Mouse (Mus musculus) C2C12 (cell line): Measurements from ENCODE around the gene Lcn3. TPM values are rescaled to one million over a fixed set of nuclear protein-coding genes. Genes with fewer than 3 reads are reported as not detected.

ENCODE experiments used
- H3K27me3 ChIP-seq: one replicate; pipeline ENCODE4 v1.6.1; 2011; ENCODE audit not compliant: control insufficient read depth, insufficient read depth, insufficient read length
- H3K36me3 ChIP-seq: one replicate; pipeline ENCODE4 v1.6.1; 2011; ENCODE audit not compliant: control insufficient read depth, insufficient read depth
- H3K4me3 ChIP-seq: one replicate; pipeline ENCODE4 v1.5.1; 2011; ENCODE audit warnings: mild to moderate bottlenecking, control low read depth; ENCODE audit not compliant: poor library complexity, insufficient read depth, severe bottlenecking
- H3K79me2 ChIP-seq: one replicate; pipeline ENCODE4 v1.6.1; 2011; ENCODE audit not compliant: control insufficient read depth, insufficient read depth
- H3K79me3 ChIP-seq: one replicate; pipeline ENCODE4 v1.6.1; 2011; ENCODE audit warnings: low read depth, control low read depth
- H3ac ChIP-seq: one replicate; pipeline ENCODE3; 2011; ENCODE audit warnings: low read depth; ENCODE audit not compliant: control insufficient read depth, insufficient read length
- CEBPB ChIP-seq: IDR thresholded peaks from one replicate; pipeline ENCODE4 v1.6.1; 2011; ENCODE audit warnings: low read depth, mild to moderate bottlenecking, control low read depth, moderate library complexity
- CTCF ChIP-seq: IDR thresholded peaks from one replicate; pipeline ENCODE4 v1.5.1; 2011; ENCODE audit not compliant: control insufficient read depth, insufficient read depth, insufficient read length
- FOSL1 ChIP-seq: IDR thresholded peaks from one replicate; pipeline ENCODE4 v1.8.0; 2011; ENCODE audit warnings: mild to moderate bottlenecking, low read length; ENCODE audit not compliant: poor library complexity, insufficient read depth, severe bottlenecking
- MAX ChIP-seq: IDR thresholded peaks from one replicate; pipeline ENCODE4 v1.6.1; 2011; ENCODE audit warnings: mild to moderate bottlenecking, control low read depth
- MYOD1 ChIP-seq: IDR thresholded peaks from one replicate; pipeline ENCODE4 v1.6.1; 2011; ENCODE audit warnings: low read depth; ENCODE audit not compliant: control insufficient read depth, insufficient read length
- MYOG ChIP-seq: IDR thresholded peaks from one replicate; pipeline ENCODE4 v1.6.1; 2011; ENCODE audit not compliant: control insufficient read depth, insufficient read length; ENCODE audit errors: extremely low read depth
- USF1 ChIP-seq: IDR thresholded peaks from one replicate; pipeline ENCODE4 v1.6.1; 2011; ENCODE audit warnings: low read depth, mild to moderate bottlenecking, control low read depth, moderate library complexity
- polyA plus RNA-seq: library from polyadenylated mRNA; unstranded; fragments of >200 nt; fragmentation: generic; extraction: Trizol; gene quantifications from one replicate; pipeline ENCODE4 v1.2.1, GENCODE M21; 2012; ENCODE audit warnings: missing spikeins

The Lcn3 gene
- polyA plus RNA-seq, 1 experiment: not detected

GRCm38 (mm10) chr2:25758064-25758625 is 7.2 kb upstream of the Lcn3 start:
- Histone ChIP-seq H3K36me3 (no peaks in the 10 kb centered on the region), H3ac (no peak overlapping the region), H3K79me2 (no peaks in the 10 kb centered on the region), H3K4me3 (no peak overlapping the region), H3K27me3 (peaks cover 12% of the 10 kb centered on the region), H3K79me3 (no peaks in the 10 kb centered on the region)
- no peak for TF ChIP-seq MYOG
- TF ChIP-seq CTCF: no peak
- TF ChIP-seq CEBPB: no peak
- TF ChIP-seq MYOD1: no peak
- TF ChIP-seq FOSL1: no peak
- TF ChIP-seq USF1: no peak
- no peak for TF ChIP-seq MAX

GRCm38 (mm10) chr2:25767764-25768163 is 2.4 kb downstream of the Lcn3 start:
- H3K79me2 ChIP-seq: no peaks in the 10 kb centered on the region
- TF ChIP-seq USF1: no peak
- no peak for TF ChIP-seq FOSL1
- no peak for TF ChIP-seq CTCF
- TF ChIP-seq MAX: no peak
- no peak for TF ChIP-seq MYOG
- TF ChIP-seq MYOD1: no peak
- TF ChIP-seq CEBPB: no peak
- no peaks in the 10 kb centered on the region for H3K79me3 ChIP-seq
- H3ac ChIP-seq: no peak overlapping the region
- no peak overlapping the region for H3K4me3 ChIP-seq
- H3K36me3 ChIP-seq: no peaks in the 10 kb centered on the region
- H3K27me3 ChIP-seq: peaks cover 20% of the 10 kb centered on the region

GRCm38 (mm10) chr2:25773507-25773906 is 8.1 kb downstream of the Lcn3 start:
- no peak for TF ChIP-seq MAX
- TF ChIP-seq CEBPB: no peak
- no peak for TF ChIP-seq FOSL1
- no peak for TF ChIP-seq CTCF
- TF ChIP-seq MYOG: no peak
- TF ChIP-seq MYOD1: no peak
- no peak for TF ChIP-seq USF1
- H3ac ChIP-seq: no peak overlapping the region
- H3K79me2 ChIP-seq: no peaks in the 10 kb centered on the region
- H3K79me3 ChIP-seq: no peaks in the 10 kb centered on the region
- H3K4me3 ChIP-seq: no peak overlapping the region
- peaks cover 32% of the 10 kb centered on the region for H3K27me3 ChIP-seq
- no peaks in the 10 kb centered on the region for H3K36me3 ChIP-seq

GRCm38 (mm10) chr2:25774640-25775039 is 9.3 kb downstream of the Lcn3 start:
- no peak overlapping the region for H3ac ChIP-seq
- H3K4me3 ChIP-seq: no peak overlapping the region
- peaks cover 28% of the 10 kb centered on the region for H3K27me3 ChIP-seq
- H3K79me3 ChIP-seq: no peaks in the 10 kb centered on the region
- TF ChIP-seq CEBPB (no peak), MAX (no peak), USF1 (no peak), MYOG (no peak), CTCF (no peak), MYOD1 (no peak), FOSL1 (no peak)
- H3K36me3 ChIP-seq: no peaks in the 10 kb centered on the region
- H3K79me2 ChIP-seq: no peaks in the 10 kb centered on the region

GRCm38 (mm10) chr2:25775991-25776390 is 10.6 kb downstream of the Lcn3 start:
- no peak for TF ChIP-seq FOSL1
- no peak for TF ChIP-seq CTCF
- TF ChIP-seq MYOG: no peak
- no peak for TF ChIP-seq USF1
- no peak for TF ChIP-seq MAX
- TF ChIP-seq CEBPB: no peak
- TF ChIP-seq MYOD1: no peak
- Histone ChIP-seq H3K36me3 (no peaks in the 10 kb centered on the region), H3K79me3 (no peaks in the 10 kb centered on the region), H3K4me3 (no peak overlapping the region), H3K79me2 (no peaks in the 10 kb centered on the region), H3ac (no peak overlapping the region), H3K27me3 (peaks cover 28% of the 10 kb centered on the region)

GRCm38 (mm10) chr2:25776717-25777116 is 11.3 kb downstream of the Lcn3 start, which contains the start of gene Lcn11:
Gene Lcn11 (plus strand): TSS chr2:25777017.
- Histone ChIP-seq H3ac (no peak within 1 kb of the TSS), H3K36me3 (no peaks in the 10 kb centered on the region), H3K79me2 (no peaks in the 10 kb centered on the region), H3K4me3 (no peak within 1 kb of the TSS), H3K79me3 (no peaks in the 10 kb centered on the region), H3K27me3 (peaks cover 23% of the 10 kb centered on the region)
- TF ChIP-seq MAX (no peak), CEBPB (no peak), CTCF (no peak)

- H3ac ChIP-seq: no peak overlapping the region
- H3K79me2 ChIP-seq: no peaks in the 10 kb centered on the region
- H3K79me3 ChIP-seq: no peaks in the 10 kb centered on the region
- no peaks in the 10 kb centered on the region for H3K36me3 ChIP-seq
- H3K4me3 ChIP-seq: no peak overlapping the region
- peaks cover 36% of the 10 kb centered on the region for H3K27me3 ChIP-seq
- TF ChIP-seq CTCF (no peak), MYOD1 (no peak), USF1 (no peak), FOSL1 (no peak), CEBPB (no peak), MYOG (no peak), MAX (no peak)
Observed at GRCm38 (mm10) chr2:25779076-25779475, 13.7 kb downstream of the Lcn3 start.
